Mouse (Mus musculus): ENCODE measurements around the gene Marf1.

The Marf1 gene

DNA sequence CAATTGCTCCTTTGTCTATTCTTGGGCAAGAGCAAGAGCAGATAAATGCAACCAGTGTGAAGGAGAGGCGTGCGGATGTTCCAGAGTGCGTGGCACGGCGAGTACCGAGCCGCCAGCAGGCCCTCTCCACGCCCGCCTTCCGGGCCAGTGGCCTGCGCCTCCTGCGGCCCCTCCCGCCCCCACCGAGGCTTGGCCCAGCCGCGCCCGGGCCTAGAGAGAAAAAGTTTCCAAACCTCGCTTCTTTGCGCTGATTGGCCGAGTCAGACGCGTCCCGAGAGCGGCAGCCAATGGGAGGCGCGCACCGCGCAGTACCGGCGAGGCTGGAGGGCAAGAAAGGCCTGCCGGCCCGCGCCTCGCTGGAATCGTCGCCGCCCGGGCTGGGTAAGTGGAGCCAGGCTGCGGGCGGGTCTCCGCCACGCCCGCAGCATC, at the start of gene Marf1, which contains the start of gene Nde1:
Gene Marf1, minus strand, starts transcription at position 364 of the 429 bp plus-strand sequence.
Gene Nde1, plus strand, starts transcription at position 288 of the 429 bp plus-strand sequence.
- CTCF ChIA-PET: interaction anchor here in 1 of 4 experiments (0.7 kb wide), 1 partner anchor 39 kb away, joined by 4 read pairs; no protein-coding TSS in a partner anchor

GRCm38 (mm10) chr16:14198798-14199197, 35.6 kb upstream of the Marf1 start:
- CTCF ChIA-PET: interaction anchor here in 3 of 4 experiments (0.5 to 2.4 kb wide), 7 partner anchors 9 to 456 kb away, joined by 3 to 9 read pairs (median 3); no protein-coding TSS in a partner anchor
- POLR2A ChIA-PET: interaction anchor here in 3 of 4 experiments (0.5 to 1.4 kb wide), 4 partner anchors 22 to 118 kb away, joined by 3 to 10 read pairs (median 3); partner anchors contain the start of gene Fopnl (in 1 of the 3)

More for the DNA sequence above, at the start of gene Marf1, which contains the start of gene Nde1:
- POLR2A ChIA-PET: interaction anchor here in 3 of 4 experiments (0.6 to 7.2 kb wide), 27 partner anchors 8 to 1474 kb away, joined by 3 to 66 read pairs (median 3); partner anchors contain the start of gene Abcc1 (in 1 of the 3)

GRCm38 (mm10) chr16:14195427-14195826, 32.3 kb upstream of the Marf1 start:
- ChIA-PET CTCF (interaction anchor here (0.5 to 1.5 kb wide), 23 partner anchors 9 to 390 kb away, joined by 3 to 16 read pairs (median 3); partner anchors contain the start of genes Mpv17l (in 3 of the 4) and Pdxdc1 (in 3 of the 4)), POLR2A (interaction anchor here in 2 of 4 experiments (0.9 to 1.3 kb wide), 4 partner anchors 9 to 71 kb away, joined by 3 read pairs; no protein-coding TSS in a partner anchor)

- ChIA-PET POLR2A (no interaction called here), CTCF (no interaction called here)
Measured at GRCm38 (mm10) chr16:14194164-14194950, 31.2 kb upstream of the Marf1 start.

GRCm38 (mm10) chr16:14185516-14185915, 22.4 kb upstream of the Marf1 start:
- CTCF ChIA-PET: interaction anchor here in 1 of 4 experiments (1.1 kb wide), 1 partner anchor 10 kb away, joined by 3 read pairs; no protein-coding TSS in a partner anchor

DNA sequence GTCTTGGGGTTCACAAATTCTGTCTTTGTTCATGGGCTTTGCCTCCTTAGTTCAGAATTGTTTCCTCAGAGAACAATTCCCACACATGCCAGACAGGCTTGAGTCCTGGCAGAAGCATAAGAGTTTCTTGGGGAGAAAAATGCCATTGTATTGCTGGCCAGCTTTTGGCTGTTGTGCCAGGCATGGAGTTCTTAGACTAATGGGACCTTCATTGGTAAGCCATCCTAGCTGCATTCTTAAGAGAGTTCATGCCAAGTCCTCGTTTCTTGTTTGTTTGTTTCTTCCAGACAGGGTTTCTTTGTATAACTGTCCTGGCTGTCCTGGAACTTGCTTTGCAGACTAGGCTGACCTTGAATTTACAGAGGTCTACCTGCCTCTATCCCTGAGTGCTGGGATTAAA, 20.7 kb upstream of the Marf1 start:
- ChIA-PET CTCF (interaction anchor here in 1 of 4 experiments (0.6 kb wide), 1 partner anchor 165 kb away, joined by 10 read pairs; no protein-coding TSS in a partner anchor), POLR2A (interaction anchor here in 2 of 4 experiments (1.0 to 1.6 kb wide), 3 partner anchors 20 to 60 kb away, joined by 3 to 5 read pairs (median 3); partner anchors contain the start of genes Marf1 (in 2 of the 2) and Nde1 (in 2 of the 2))

More at GRCm38 (mm10) chr16:14185516-14185915, 22.4 kb upstream of the Marf1 start:
- POLR2A ChIA-PET: interaction anchor here in 2 of 4 experiments (0.6 to 1.6 kb wide), 4 partner anchors 9 to 25 kb away, joined by 3 to 5 read pairs (median 3); partner anchors contain the start of genes Marf1 (in 1 of the 2) and Nde1 (in 1 of the 2)

- POLR2A ChIA-PET: interaction anchor here in 1 of 4 experiments (1.3 kb wide), 1 partner anchor 9 kb away, joined by 3 read pairs; no protein-coding TSS in a partner anchor
- CTCF ChIA-PET: interaction anchor here in 1 of 4 experiments (0.7 kb wide), 1 partner anchor 214 kb away, joined by 4 read pairs; no protein-coding TSS in a partner anchor
Measured at GRCm38 (mm10) chr16:14182360-14182759, 19.2 kb upstream of the Marf1 start.

DNA sequence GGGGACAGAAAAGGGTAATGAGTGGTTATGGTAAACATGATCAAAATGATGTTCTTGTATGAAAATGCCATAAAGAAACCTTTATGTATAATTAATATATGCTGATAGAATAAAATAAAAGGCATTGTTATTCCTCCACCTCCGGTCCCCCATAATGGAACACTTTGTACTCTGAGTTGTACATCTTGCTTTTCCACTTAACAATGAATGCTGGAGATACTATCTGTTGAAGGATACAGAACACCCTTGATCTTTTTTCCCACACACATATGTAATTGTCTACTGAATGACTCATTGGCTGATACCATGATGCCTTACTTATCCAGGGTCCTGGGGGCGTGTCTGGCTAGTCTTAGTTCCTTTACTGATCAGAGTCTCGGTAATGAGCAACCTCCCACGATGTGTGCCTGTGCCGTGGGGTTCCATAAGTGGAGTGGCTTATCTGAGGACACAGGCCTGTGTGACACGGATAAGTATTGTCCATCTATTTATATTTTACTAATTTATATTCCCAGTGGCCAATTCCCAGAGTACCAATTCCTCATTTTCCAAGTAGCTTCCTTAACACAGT, 17.1 kb upstream of the Marf1 start:
- POLR2A ChIA-PET: interaction anchor here in 1 of 4 experiments (1.1 to 1.3 kb wide), 2 partner anchors 12 to 21 kb away, joined by 4 to 6 read pairs; no protein-coding TSS in a partner anchor
- CTCF ChIA-PET: no interaction called here

DNA sequence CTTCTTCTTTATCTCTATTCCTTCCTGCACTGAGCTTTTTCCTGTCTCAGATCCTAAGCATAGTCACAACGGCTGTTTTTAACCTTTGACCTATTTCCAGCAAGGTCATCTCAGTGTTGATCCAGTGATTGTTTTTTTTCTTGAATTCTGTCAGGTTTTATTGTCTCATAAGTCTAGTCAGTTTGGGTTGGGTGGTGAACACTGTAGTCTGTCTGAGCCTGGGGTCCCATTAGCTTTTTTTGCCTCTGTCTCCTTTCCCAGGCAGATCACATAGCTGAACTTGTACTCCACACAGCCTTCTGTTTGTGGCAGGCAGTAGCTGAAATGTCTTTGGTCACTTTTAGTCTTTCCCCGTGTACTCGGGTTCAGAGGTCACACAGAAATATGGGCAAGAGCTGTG, 14.9 kb upstream of the Marf1 start:
- ChIA-PET POLR2A (interaction anchor here (0.6 to 5.1 kb wide), 22 partner anchors 9 to 506 kb away, joined by 3 to 65 read pairs (median 4); partner anchors contain the start of genes Marf1 (in 3 of the 4), Nde1 (in 3 of the 4), 3110001I22Rik (in 1 of the 4) and Bfar (in 1 of the 4)), CTCF (interaction anchor here in 2 of 4 experiments (0.9 to 1.1 kb wide), 2 partner anchors 17 to 27 kb away, joined by 3 to 4 read pairs; no protein-coding TSS in a partner anchor)

DNA sequence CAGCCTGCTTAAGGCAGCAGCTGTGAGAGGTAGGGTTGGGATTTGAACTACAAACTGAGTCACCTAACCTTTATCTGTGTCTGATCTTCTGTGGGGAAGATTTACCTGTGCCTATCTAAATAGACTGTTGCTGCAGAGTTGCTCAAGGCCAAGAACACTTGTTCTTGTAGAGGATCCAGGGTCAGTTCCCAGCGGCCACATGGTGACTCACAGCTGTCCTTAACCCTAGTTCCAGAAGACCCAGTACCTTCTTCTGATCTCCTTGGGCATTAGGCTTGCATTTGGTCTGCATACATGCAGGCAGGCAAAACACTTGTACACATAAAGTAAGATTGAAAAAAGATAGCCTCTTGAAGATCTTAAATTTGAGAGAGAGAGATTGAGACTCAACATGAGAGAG, 6.6 kb upstream of the Marf1 start:
- CTCF ChIA-PET: interaction anchor here in 1 of 4 experiments (0.6 kb wide), 1 partner anchor 17 kb away, joined by 6 read pairs; no protein-coding TSS in a partner anchor
- POLR2A ChIA-PET: interaction anchor here in 1 of 4 experiments (0.9 to 3.1 kb wide), 4 partner anchors 8 to 46 kb away, joined by 3 to 18 read pairs (median 5); no protein-coding TSS in a partner anchor

DNA sequence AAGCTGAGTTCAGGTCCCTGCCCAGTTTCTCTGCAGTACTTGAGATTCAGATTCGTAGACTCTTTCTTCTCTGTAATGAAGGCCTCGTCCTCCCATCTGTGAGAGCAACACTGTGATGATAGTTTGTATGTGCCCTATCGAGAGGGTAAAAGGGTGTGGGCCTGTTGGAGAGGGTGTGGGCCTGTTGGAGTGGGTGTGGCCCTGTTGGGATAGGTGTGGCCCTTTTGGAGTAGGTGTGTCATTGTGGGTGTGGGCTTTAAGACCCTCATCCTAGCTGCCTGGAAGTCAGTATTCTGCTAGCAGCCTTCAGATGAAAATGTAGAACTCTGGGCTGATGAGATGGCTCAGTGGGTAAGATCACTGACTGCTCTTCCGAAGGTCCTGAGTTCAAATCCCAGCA, 3.3 kb upstream of the Marf1 start:
- ChIA-PET CTCF (interaction anchor here in 1 of 4 experiments (1.2 kb wide), 1 partner anchor 29 kb away, joined by 3 read pairs; no protein-coding TSS in a partner anchor), POLR2A (interaction anchor here in 2 of 4 experiments (2.4 to 6.8 kb wide), 2 partner anchors 10 to 11 kb away, joined by 9 to 65 read pairs; no protein-coding TSS in a partner anchor)

GRCm38 (mm10) chr16:14163731-14164130, 580 bp upstream of the Marf1 start:
- ChIA-PET CTCF (interaction anchor here in 1 of 4 experiments (1.6 kb wide), 1 partner anchor 40 kb away, joined by 3 read pairs; no protein-coding TSS in a partner anchor), POLR2A (interaction anchor here in 3 of 4 experiments (0.6 to 7.2 kb wide), 10 partner anchors 8 to 261 kb away, joined by 3 to 66 read pairs (median 6); partner anchors contain the start of genes Mpv17l (in 2 of the 3) and Pdxdc1 (in 2 of the 3))

GRCm38 (mm10) chr16:14160941-14161340, 2.2 kb downstream of the Marf1 start:
- POLR2A ChIA-PET: interaction anchor here in 3 of 4 experiments (0.5 to 7.2 kb wide), 19 partner anchors 8 to 1475 kb away, joined by 3 to 66 read pairs (median 3); partner anchors contain the start of genes Fopnl (in 1 of the 3), Mpv17l (in 1 of the 3) and Pdxdc1 (in 1 of the 3)
- CTCF ChIA-PET: interaction anchor here in 1 of 4 experiments (0.8 kb wide), 1 partner anchor 546 kb away, joined by 3 read pairs; no protein-coding TSS in a partner anchor

DNA sequence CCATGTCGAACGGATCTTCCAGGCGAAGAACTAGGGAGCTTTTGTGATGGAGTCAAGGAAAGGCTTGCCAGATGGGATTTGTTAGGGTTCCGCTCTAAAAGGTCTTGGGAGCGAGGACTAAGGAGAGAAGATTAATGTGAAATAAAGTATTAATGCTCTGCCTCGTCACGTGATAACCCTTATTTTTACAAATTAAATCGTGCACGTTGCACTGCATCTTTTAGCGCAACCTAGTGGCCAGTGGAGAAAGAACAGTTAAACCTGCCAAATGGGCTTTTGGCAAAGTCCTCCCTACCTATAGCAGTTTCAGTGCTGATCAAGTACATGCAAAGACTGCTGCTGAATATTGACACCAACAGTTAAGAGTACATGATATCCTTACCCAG, 3.4 kb downstream of the Marf1 start:
- CTCF ChIA-PET: interaction anchor here in 3 of 4 experiments (0.9 to 1.3 kb wide), 4 partner anchors 12 to 341 kb away, joined by 3 read pairs; partner anchors contain the start of genes Mpv17l (in 1 of the 3), Ntan1 (in 1 of the 3) and Pdxdc1 (in 1 of the 3)
- POLR2A ChIA-PET: interaction anchor here in 3 of 4 experiments (0.6 to 7.2 kb wide), 12 partner anchors 8 to 832 kb away, joined by 3 to 66 read pairs (median 9); partner anchors contain the start of genes 3110001I22Rik (in 1 of the 3), Bfar (in 1 of the 3) and Fopnl (in 1 of the 3)

GRCm38 (mm10) chr16:14158936-14159745, 4.0 kb downstream of the Marf1 start:
- CTCF ChIA-PET: interaction anchor here in 3 of 4 experiments (0.5 to 1.3 kb wide), 7 partner anchors 11 to 1504 kb away, joined by 3 to 7 read pairs (median 3); partner anchors contain the start of genes Mpv17l (in 1 of the 3), Ntan1 (in 1 of the 3) and Pdxdc1 (in 1 of the 3)
- POLR2A ChIA-PET: interaction anchor here in 3 of 4 experiments (0.5 to 7.2 kb wide), 39 partner anchors 9 to 833 kb away, joined by 3 to 66 read pairs (median 3); partner anchors contain the start of genes 3110001I22Rik (in 2 of the 3), Bfar (in 2 of the 3), Fopnl (in 1 of the 3) and Mpv17l (in 1 of the 3)

DNA sequence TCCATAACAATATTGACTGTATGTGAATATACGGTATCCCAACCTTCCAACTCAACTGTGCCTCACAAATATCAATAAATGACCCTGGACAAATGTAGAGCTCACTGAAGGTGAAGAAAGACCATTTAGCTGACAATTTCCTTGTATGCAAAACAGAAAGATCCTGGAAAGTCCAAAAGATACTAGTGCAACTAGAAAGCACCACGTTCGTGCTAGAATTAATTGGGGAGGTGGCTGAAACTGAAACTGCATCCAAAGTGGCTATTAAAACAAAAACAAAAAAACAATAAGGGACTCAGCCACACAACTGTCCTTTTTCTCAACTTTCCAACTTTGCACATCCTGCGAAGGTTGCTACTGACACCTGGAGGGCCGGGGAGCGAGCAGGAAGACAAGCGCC, 4.6 kb downstream of the Marf1 start:
- POLR2A ChIA-PET: interaction anchor here in 3 of 4 experiments (0.5 to 7.2 kb wide), 37 partner anchors 10 to 487 kb away, joined by 3 to 66 read pairs (median 3); partner anchors contain the start of genes 3110001I22Rik (in 2 of the 3), Bfar (in 2 of the 3), Fopnl (in 1 of the 3) and Mpv17l (in 1 of the 3)
- CTCF ChIA-PET: interaction anchor here in 3 of 4 experiments (0.5 to 1.3 kb wide), 6 partner anchors 11 to 1505 kb away, joined by 3 to 7 read pairs (median 3); partner anchors contain the start of gene Ntan1 (in 1 of the 3)
